Mouse (Mus musculus): ENCODE measurements at regions not wholly inside any gene's neighbourhood (a gene's known extent, or its start where the extent isn't known, plus 50 kb on each side); places are given as distances from the start of the nearest gene placed in this dataset.

DNA sequence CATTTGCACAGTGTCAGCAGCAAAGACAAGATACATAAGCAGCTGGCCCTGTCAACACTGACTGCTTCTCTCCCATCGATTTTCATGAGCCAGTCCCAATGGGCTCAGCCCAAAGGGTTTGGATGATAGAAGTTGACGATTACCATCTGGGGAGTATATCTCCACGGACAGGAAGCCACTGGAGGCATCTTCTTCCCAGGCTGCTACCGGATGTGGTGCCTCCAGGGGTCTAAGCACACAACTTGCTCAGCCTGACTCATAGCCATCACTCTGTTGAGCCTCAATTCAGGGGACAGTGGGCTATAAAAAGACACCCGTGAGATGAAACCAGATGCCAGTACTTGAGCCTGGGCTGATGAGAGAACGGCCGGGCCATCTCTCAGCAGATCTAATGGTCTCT is 71.1 kb upstream of the Hif1a start:
- Histone ChIP-seq H3K4me3 (ENCODE audit: insufficient read depth, low read depth, low read length) (no peak overlapping the region), H3K27ac (ENCODE audit: insufficient read depth, low read depth, low read length) (no peak overlapping the region), H3K4me1 (ENCODE audit: control insufficient read depth, insufficient read depth, low read length) (no peaks in the 10 kb centered on the region), H3K36me3 (ENCODE audit: control insufficient read depth, insufficient read depth, low read length) (no peaks in the 10 kb centered on the region), H3K27me3 (replicated peaks; ENCODE audit: control insufficient read depth, insufficient read depth, low read length) (no peaks in the 10 kb centered on the region)
- DNase-seq, result no peak
- WGBS, result 44% methylated on average over 7 of the region's 7 CpGs
- no peak for TF ChIP-seq CTCF (conservative IDR thresholded peaks at IDR 0.05; ENCODE audit: insufficient read depth, insufficient read length, low read depth, low read length)

DNA sequence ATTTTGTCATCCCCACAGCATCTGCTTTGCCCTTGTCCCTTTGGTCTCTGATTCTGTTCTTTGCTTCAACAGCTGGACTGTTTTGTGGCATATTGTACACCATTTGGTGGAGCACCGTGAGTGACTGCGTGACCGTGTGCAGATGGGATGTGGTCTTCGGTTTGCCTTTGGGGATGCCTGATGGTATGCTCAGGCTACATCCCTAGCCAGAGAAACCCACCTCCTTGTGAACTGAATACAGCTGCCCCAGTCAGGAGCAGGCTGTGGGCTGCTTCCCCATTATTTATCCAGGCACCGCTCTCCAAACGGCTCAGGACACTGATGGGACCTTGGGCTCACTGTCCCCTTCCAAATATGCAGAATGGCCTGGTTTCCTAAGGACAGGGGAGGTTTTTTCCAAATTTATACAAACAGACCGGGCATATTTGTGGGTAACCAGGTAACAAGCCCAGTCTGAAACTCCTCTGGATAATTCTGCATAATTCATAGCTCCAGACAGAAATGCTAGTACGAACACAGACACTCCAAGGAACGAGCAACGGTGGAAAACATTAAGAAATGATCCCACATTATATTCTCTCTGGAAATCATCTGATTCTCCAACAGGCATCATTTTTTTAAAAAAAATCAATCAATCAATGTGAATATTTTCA is 70.5 kb upstream of the Hif1a start:
- no peaks in the 10 kb centered on the region for H3K27me3 ChIP-seq (replicated peaks; ENCODE audit: control insufficient read depth, insufficient read depth, low read length)
- DNase-seq, result no peak
- TF ChIP-seq CTCF (conservative IDR thresholded peaks at IDR 0.05; ENCODE audit: insufficient read depth, insufficient read length, low read depth, low read length) (no peak), POLR2A (IDR thresholded peaks at IDR 0.05; ENCODE audit: low read depth, low read length) (no peak)
- WGBS, result 84% methylated on average over 10 of the region's 10 CpGs
- no peak overlapping the region for H3K4me3 ChIP-seq (ENCODE audit: insufficient read depth, low read depth, low read length)
- H3K36me3 ChIP-seq (ENCODE audit: control insufficient read depth, insufficient read depth, low read length), result no peaks in the 10 kb centered on the region
- H3K27ac ChIP-seq (ENCODE audit: insufficient read depth, low read depth, low read length), result no peak overlapping the region
- no peaks in the 10 kb centered on the region for H3K4me1 ChIP-seq (ENCODE audit: control insufficient read depth, insufficient read depth, low read length)

DNA sequence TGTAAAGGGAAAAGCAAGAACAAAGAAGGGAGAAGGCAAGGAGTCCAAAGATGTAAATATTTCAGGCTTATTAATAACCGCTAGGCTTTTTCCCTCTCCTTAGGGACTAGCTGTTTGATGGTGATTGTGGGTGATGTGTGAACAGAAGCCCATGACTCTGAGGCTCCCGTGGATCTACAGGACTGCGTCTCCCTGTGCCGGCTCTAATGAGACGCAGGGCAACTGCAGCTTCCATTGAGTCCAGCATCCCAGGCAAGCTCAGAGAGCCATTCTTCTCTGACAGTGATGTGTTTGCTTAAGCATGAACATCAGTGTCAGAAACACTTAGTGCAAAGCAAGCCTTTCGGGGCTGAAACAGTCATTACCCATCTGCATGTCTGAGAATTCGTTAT is 70.0 kb upstream of the Hif1a start:
- Histone ChIP-seq H3K27me3 (replicated peaks; ENCODE audit: control insufficient read depth, insufficient read depth, low read length) (no peaks in the 10 kb centered on the region), H3K4me3 (ENCODE audit: insufficient read depth, low read depth, low read length) (no peak overlapping the region), H3K4me1 (ENCODE audit: control insufficient read depth, insufficient read depth, low read length) (no peaks in the 10 kb centered on the region), H3K27ac (ENCODE audit: insufficient read depth, low read depth, low read length) (no peak overlapping the region), H3K36me3 (ENCODE audit: control insufficient read depth, insufficient read depth, low read length) (no peaks in the 10 kb centered on the region)
- 91% methylated on average over 7 of the region's 7 CpGs for WGBS
- no peak for DNase-seq
- TF ChIP-seq CTCF (conservative IDR thresholded peaks at IDR 0.05; ENCODE audit: insufficient read depth, insufficient read length, low read depth, low read length) (no peak), POLR2A (IDR thresholded peaks at IDR 0.05; ENCODE audit: low read depth, low read length) (no peak)

DNA sequence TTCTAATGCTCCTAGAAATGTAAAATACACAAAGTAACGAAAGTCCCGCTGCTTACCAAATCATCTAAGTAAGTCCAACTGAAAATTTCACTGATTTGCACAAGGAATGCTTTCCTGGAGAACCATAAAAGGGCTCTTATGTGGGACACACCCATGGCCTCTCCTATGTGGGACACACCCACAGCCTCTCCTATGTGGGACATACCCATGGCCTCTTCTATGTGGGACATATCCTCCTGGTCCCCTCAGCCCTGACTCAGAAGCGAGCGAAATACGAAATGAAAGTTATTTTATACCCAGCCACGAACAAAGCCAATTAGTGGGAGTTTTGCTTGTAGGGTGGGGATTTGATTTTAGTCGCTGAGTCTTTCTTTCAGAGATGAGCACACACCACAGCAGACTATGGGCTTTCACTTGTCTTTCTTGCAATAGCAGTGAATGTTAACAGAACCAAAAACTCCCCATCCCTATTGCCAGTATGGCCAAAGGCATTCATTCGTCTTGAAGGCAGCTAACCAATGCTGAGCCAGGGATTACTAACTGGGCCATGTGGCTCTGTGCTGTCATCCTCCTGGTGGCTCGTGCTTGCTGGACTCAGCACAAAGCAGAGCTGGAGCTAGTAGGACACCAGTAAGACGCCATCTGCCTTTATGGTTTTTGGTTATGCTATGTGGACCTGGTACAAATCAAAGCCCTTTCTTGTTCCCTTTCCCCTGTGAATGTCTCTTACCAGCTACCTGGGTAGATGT is 69.4 kb upstream of the Hif1a start:
- no peak overlapping the region for H3K27ac ChIP-seq (ENCODE audit: insufficient read depth, low read depth, low read length)
- H3K36me3 ChIP-seq (ENCODE audit: control insufficient read depth, insufficient read depth, low read length), result no peaks in the 10 kb centered on the region
- no peak overlapping the region for H3K4me3 ChIP-seq (ENCODE audit: insufficient read depth, low read depth, low read length)
- H3K27me3 ChIP-seq (replicated peaks; ENCODE audit: control insufficient read depth, insufficient read depth, low read length), result no peaks in the 10 kb centered on the region
- no peaks in the 10 kb centered on the region for H3K4me1 ChIP-seq (ENCODE audit: control insufficient read depth, insufficient read depth, low read length)
- TF ChIP-seq CTCF (conservative IDR thresholded peaks at IDR 0.05; ENCODE audit: insufficient read depth, insufficient read length, low read depth, low read length) (no peak), POLR2A (IDR thresholded peaks at IDR 0.05; ENCODE audit: low read depth, low read length) (no peak)
- WGBS, result 95% methylated on average over 10 of the region's 10 CpGs
- DNase-seq, result no peak

DNA sequence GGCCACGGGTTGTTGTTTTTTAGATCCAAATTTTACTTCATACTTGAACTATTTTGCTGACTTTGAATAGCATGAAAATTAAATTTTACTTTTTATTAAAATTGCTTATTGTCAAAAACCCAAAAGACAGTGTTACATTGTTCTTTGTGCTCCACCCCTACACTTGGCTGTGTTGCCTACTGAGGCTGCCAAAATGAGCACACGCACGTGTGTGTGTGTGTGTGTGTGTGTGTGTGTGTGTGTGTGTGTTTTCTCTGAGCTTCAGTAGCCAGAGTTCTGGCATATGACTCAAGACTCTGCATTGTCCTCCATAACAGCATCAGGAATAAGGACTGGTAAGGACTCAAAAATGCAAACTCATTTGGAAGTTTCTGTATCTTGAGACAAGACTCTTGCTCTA is 68.4 kb upstream of the Hif1a start:
- no peaks in the 10 kb centered on the region for H3K4me1 ChIP-seq (ENCODE audit: control insufficient read depth, insufficient read depth, low read length)
- no peak for DNase-seq
- H3K27me3 ChIP-seq (replicated peaks; ENCODE audit: control insufficient read depth, insufficient read depth, low read length), result no peaks in the 10 kb centered on the region
- no peak for TF ChIP-seq POLR2A (IDR thresholded peaks at IDR 0.05; ENCODE audit: low read depth, low read length)
- TF ChIP-seq CTCF (conservative IDR thresholded peaks at IDR 0.05; ENCODE audit: insufficient read depth, insufficient read length, low read depth, low read length), result no peak
- no peak overlapping the region for H3K4me3 ChIP-seq (ENCODE audit: insufficient read depth, low read depth, low read length)
- WGBS, result 63% methylated on average over 3 of the region's 3 CpGs
- H3K27ac ChIP-seq (ENCODE audit: insufficient read depth, low read depth, low read length), result no peak overlapping the region
- no peaks in the 10 kb centered on the region for H3K36me3 ChIP-seq (ENCODE audit: control insufficient read depth, insufficient read depth, low read length)

DNA sequence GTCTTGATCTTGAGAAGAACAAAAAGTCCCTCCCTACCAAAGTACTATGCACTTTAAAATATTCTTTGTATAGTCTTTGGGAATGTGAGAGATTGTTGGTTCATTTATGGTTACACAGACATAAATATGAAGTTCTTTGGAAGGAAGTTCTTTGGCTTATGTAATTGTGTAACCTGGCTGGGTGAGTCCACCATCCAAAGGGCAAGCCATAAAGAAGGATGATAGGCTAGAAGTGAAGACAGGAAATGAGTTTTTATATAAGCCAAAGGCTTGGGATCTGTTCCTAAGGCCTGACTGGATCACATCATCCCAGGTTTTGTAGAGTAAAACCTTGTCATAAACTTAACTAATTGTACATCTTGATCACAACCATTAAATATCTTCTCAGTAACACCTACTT is 65.0 kb upstream of the Hif1a start:
- Histone ChIP-seq H3K36me3 (ENCODE audit: control insufficient read depth, insufficient read depth, low read length) (no peaks in the 10 kb centered on the region), H3K27ac (ENCODE audit: insufficient read depth, low read depth, low read length) (no peak overlapping the region), H3K27me3 (replicated peaks; ENCODE audit: control insufficient read depth, insufficient read depth, low read length) (no peaks in the 10 kb centered on the region), H3K4me3 (ENCODE audit: insufficient read depth, low read depth, low read length) (no peak overlapping the region), H3K4me1 (ENCODE audit: control insufficient read depth, insufficient read depth, low read length) (no peaks in the 10 kb centered on the region)
- DNase-seq, result no peak
- TF ChIP-seq CTCF (conservative IDR thresholded peaks at IDR 0.05; ENCODE audit: insufficient read depth, insufficient read length, low read depth, low read length) (no peak), POLR2A (IDR thresholded peaks at IDR 0.05; ENCODE audit: low read depth, low read length) (no peak)

DNA sequence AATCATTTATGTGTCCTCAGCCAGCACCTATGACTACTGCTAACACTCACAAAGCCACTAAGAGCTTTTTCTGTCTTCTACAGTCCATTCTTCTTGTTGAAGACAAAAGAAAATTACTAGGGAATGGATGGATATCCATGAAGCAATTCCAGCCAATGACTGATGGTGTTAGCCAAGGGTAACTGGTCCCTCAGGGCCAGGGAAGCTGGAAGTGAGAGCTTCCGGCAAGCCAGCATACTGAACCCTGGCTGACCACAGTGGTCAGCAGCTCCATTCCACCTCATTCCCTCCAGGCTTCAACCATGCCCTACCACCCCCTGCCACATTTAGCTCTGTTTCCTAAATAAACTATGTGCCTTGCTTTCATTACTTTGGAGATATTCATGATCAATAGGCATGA is 64.1 kb upstream of the Hif1a start:
- no peak overlapping the region for H3K27ac ChIP-seq (ENCODE audit: insufficient read depth, low read depth, low read length)
- no peaks in the 10 kb centered on the region for H3K4me1 ChIP-seq (ENCODE audit: control insufficient read depth, insufficient read depth, low read length)
- no peaks in the 10 kb centered on the region for H3K27me3 ChIP-seq (replicated peaks; ENCODE audit: control insufficient read depth, insufficient read depth, low read length)
- H3K36me3 ChIP-seq (ENCODE audit: control insufficient read depth, insufficient read depth, low read length), result no peaks in the 10 kb centered on the region
- DNase-seq, result no peak
- TF ChIP-seq POLR2A (IDR thresholded peaks at IDR 0.05; ENCODE audit: low read depth, low read length) (no peak), CTCF (conservative IDR thresholded peaks at IDR 0.05; ENCODE audit: insufficient read depth, insufficient read length, low read depth, low read length) (no peak)
- no peak overlapping the region for H3K4me3 ChIP-seq (ENCODE audit: insufficient read depth, low read depth, low read length)
- WGBS, result 82% methylated on average over 1 of the region's 1 CpGs

Data from kidney, adult 2 months (tissue).